Mouse (Mus musculus) gastrocnemius, postnatal 36 days (tissue): Measurements from ENCODE around the gene Gm8297. TPM values are rescaled to one million over a fixed set of nuclear protein-coding genes. Genes with fewer than 3 reads are reported as not detected.
"Not testable (repeated sequence)": the region's sequence is repeated elsewhere in the genome, so short reads cannot be mapped to it uniquely, and the experiment has no call there.

Experiments used
- DNase-seq, 2 experiments: peaks; one replicate each; pipeline ENCODE4 v3.0.0; 2022
- intact Hi-C: fragments of 180-260 bp; cut with DNase I; formaldehyde crosslinking; loops from one replicate; pipeline ENCODE4 v1.15.1; 2025
- long read RNA-seq, 2 experiments: library from polyadenylated mRNA; stranded (forward); transcript quantifications; one replicate each; pipeline ENCODE4 v2.0.0; 2021
- total RNA-seq, 2 experiments: library from RNA; stranded (reverse); gene quantifications; 2 replicates each; pipeline ENCODE4 v1.2.3; 2021

Gene Gm8297
- total RNA-seq: not detected
- long read RNA-seq, experiment 1: 0 reads
- long read RNA-seq, experiment 2: 0 reads

GRCm38 (mm10) chr14:4983635-4984034 lies at the start of gene Gm8297:
Gene Gm8297 (plus strand): TSS chr14:4983935.
- intact Hi-C loops, DNase-seq: not testable (repeated sequence)

GRCm38 (mm10) chr14:5015591-5015990 lies 31.9 kb downstream of the Gm8297 start, which contains the start of gene Gm3298:
Gene Gm3298 (plus strand): TSS chr14:5015891.
- DNase-seq, intact Hi-C loops: not testable (repeated sequence)

Other genes starting within 250 kb of the Gm8297 start
- not detected for gene Gm9602, start 207.6 kb upstream of the Gm8297 start, total RNA-seq
- gene Gm3269, start 145.8 kb upstream of the Gm8297 start, total RNA-seq: not detected
- gene Gm3264, start 128.4 kb upstream of the Gm8297 start, total RNA-seq: under 1 TPM in 1 of 2 experiments, not detected in 1; 0.89 TPM
- gene Gm3278, start 91.5 kb upstream of the Gm8297 start, total RNA-seq: not detected
- gene Gm3298, start 32.0 kb downstream of the Gm8297 start, total RNA-seq: not detected
- not detected for gene 4930555G01Rik, start 66.7 kb downstream of the Gm8297 start, total RNA-seq
- gene Gm8281, start 87.1 kb downstream of the Gm8297 start, total RNA-seq: under 1 TPM in 1 of 2 experiments, not detected in 1; 0.27 TPM
- gene Gm8279, start 147.6 kb downstream of the Gm8297 start, total RNA-seq: not detected
- not detected for gene Gm3317, start 180.6 kb downstream of the Gm8297 start, total RNA-seq
- gene Gm8271, start 201.9 kb downstream of the Gm8297 start, total RNA-seq: not detected